Mouse (Mus musculus): Measurements from ENCODE around the gene Eml6. TPM values are rescaled to one million over a fixed set of nuclear protein-coding genes. Genes with fewer than 3 reads are reported as not detected.
"Not testable (repeated sequence)": the region's sequence is repeated elsewhere in the genome, so short reads cannot be mapped to it uniquely, and the experiment has no call there.

Eml6 gene
- total RNA-seq, 1 experiment from 2014 or later = 14.8 TPM

DNA sequence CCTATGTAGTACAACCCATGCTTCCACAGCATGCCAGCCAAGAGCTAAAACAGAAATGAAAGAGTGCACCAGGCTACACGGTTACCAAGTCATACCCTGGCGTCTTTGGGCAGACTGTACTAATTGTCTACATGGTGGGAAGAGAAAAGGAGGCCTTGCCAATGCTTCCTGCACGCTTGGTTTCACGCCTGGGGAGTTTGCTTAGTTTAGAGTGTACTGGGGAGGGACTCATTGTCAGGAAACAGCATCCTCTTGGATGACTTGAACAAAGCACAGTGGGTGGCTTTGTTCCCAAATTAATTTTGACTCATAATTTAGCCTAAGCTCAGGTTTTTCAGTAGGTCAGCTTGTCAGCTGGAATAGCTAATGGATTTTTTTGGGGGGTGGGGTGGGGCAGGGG is 260.8 kb downstream of the Eml6 start:
- no peak for ATAC-seq (replicated peaks; ENCODE audit: insufficient number of reproducible peaks, low FRiP score, low TSS enrichment, poor library complexity, severe bottlenecking)

DNA sequence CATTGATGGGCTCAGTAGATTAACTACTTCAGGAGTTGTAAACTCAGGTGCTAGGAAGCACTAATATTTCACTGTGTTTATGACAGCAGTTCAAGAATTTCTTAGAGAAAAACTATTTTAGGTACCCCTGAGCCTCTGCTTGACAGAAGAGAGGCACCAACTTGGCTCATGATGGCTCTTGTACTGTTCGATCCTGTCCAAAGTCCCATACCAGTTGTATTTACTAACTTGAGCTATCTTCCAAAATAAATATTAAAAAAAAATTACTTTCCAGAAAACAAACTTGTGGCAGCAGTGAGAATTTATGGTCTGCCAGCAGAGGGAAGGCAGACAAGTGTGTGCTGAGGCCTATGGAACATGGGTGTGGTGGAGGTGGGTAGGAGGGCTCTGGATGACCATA is 263.1 kb downstream of the Eml6 start:
- ATAC-seq (replicated peaks; ENCODE audit: insufficient number of reproducible peaks, low FRiP score, low TSS enrichment, poor library complexity, severe bottlenecking) = no peak

DNA sequence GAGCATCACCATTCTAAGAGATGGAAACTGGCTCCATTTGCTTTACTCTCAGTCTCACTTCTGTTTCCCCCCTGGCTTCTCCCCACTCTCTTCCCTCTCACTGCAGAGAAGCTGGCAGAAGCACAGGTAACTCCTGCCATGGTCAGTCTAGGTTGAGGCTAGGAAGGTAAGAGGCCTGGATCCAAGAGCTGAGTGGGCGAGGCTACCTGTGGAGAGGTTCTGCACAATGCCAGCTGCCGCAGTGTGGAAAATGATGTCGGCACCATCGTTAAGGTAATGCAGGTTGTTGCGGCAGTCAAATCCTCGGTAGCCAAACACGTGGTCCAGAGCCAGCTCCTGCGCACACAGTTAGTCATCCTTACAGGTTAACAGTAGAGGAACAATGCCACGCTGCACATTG is 264.4 kb downstream of the Eml6 start:
- ATAC-seq (replicated peaks; ENCODE audit: insufficient number of reproducible peaks, low FRiP score, low TSS enrichment, poor library complexity, severe bottlenecking) = no peak

DNA sequence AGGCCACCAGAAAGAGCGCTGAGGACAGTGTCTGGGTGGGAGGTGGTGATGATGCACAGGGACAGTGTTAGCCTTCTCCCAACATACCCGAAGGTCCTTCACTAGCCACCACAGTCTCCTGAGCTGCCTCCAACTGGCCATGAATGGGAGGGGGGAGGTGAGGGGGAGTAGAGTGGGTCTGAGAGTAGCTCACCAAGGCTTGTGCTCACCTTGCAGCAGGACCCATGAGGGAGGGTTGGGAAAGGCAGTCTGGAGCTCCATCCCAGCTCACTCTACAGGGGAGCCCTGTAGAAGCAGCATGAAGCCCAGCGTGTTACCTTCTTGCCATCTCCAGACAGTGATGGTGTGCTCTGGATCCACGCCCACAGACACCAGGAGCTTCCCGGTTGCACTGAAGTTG is 267.2 kb downstream of the Eml6 start:
- no peak for ATAC-seq (replicated peaks; ENCODE audit: insufficient number of reproducible peaks, low FRiP score, low TSS enrichment, poor library complexity, severe bottlenecking)

DNA sequence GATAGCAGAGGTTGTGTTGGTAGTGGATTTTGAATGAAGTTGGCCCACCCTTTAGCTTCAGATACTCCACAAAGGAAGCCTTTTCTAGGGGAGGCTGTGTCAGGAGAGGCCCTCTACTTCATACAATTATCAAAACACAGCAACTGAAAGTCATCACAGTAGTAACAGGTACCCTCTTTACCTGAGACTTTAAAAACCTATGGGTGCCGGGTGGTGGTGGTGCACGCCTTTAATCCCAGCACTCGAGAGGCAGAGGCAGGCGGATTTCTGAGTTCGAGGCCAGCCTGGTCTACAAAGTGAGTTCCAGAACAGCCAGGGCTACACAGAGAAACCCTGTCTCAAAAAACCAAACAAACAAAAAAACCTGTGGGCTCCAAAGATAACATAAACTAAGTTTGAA is 269.8 kb downstream of the Eml6 start:
- ATAC-seq (replicated peaks; ENCODE audit: insufficient number of reproducible peaks, low FRiP score, low TSS enrichment, poor library complexity, severe bottlenecking) = not testable (repeated sequence)

DNA sequence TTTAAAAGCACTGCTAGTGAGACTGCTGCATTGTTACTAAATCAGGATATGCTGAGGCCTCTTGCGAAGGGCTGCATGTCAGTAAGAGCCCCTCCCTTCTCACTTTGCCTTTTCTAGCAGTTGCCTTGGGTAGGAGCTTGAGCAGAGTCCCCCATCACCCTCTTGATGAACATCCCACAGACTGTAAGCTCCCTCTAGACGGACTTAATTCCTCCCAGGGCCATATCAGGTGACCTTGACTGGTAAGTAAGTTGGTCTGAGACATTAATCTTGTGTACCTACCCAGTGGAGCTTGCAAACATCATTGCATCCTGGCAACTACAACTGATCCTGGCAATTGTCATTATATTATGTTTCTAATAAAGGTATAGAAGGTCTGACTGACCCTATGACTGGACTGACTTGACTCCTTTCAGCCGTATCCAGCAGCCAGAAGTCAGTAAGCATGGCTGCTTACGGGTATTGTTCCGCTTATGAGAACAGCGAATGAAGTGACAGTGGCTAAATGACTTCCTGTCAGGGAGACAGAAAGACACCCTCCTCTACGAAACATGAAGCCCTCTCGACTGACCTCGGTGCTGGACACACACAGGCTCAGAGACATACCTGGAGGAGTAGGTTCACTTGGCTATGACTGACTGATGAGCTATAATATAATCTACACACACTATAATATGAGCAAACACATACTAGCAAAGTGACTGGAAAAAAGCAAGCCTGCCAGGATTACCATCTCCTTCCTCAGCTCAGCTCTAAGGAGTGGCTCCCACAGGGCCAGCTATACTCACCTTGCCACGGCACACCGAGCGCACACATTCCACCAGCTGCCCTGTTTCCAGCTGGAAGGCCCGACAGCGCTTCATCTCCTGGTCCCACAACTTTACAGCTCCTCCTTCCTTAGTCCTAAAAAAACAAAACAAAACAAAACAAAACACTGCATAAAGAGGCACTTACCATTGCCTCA is 273.9 kb downstream of the Eml6 start:
- ATAC-seq (replicated peaks; ENCODE audit: insufficient number of reproducible peaks, low FRiP score, low TSS enrichment, poor library complexity, severe bottlenecking) = no peak

DNA sequence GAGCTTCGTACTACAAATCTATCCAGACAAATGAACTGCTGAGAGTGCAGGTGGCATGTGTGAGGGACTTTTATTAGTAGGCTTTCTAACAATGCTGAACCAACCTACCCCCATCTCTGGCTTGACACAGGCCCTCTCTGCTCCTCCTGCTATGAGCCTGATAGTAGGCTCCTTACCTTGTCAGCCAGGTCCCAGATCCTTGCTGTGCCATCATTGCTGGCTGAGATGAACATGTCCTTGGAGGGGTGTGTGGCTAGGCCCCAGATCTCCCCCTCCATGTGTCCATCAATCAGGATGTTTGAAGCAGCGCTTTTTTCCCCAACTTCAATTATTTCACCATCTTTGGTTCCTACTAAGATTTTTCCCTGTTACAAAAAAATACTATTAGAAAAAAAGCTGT is 274.8 kb downstream of the Eml6 start:
- ATAC-seq (replicated peaks; ENCODE audit: insufficient number of reproducible peaks, low FRiP score, low TSS enrichment, poor library complexity, severe bottlenecking) = no peak

DNA sequence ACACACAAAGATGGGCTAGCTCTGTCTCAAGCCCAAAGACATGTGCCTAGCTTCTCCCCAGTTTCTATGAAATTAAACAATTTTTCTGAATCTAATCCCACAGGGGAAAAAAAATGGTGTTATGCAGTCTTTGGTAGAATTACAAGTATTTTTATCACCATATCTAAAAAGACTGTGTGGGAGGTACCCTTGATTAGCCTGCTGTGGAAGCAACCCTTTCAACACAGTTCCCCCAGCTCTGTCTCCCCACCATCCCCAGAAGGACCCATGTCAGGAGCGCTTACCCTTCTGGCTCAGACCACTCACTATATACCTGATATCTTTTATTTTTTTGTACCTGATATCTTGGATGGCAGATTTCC is 276.4 kb downstream of the Eml6 start:
- no peak for ATAC-seq (replicated peaks; ENCODE audit: insufficient number of reproducible peaks, low FRiP score, low TSS enrichment, poor library complexity, severe bottlenecking)

DNA sequence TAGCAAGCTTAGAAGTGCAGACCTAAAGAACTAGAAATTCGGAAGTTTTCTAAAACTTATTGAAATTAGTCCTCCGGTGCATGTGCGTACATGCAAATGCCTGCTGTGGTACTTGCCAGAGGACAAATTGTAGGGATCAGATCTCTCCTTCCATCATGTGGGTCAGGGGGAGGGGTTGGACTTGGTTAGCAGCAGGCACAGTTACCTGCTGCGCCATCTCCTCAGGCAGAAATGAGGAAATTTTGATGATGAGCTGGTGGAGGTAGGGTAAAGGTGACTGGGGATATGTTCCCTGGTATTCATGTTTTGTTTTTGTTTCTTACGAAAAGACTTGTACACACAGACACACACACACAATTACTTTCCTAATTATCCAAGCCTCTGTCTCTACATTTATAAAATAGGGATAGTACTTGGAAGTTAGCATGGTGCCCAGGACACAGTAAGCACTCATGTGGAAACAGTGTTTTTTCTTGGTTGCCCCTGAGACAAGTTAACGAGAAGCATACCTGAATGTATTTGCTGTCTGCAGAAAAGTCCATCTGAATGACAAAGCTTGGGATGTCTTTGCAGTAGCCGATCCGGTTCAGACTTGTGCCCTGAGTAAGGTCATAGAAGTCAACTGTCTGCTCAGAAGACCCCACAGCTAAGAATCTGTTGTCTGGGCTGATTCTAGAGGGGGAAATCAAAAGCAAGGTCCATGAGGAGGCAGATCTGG is 276.9 kb downstream of the Eml6 start:
- no peak for ATAC-seq (replicated peaks; ENCODE audit: insufficient number of reproducible peaks, low FRiP score, low TSS enrichment, poor library complexity, severe bottlenecking)

DNA sequence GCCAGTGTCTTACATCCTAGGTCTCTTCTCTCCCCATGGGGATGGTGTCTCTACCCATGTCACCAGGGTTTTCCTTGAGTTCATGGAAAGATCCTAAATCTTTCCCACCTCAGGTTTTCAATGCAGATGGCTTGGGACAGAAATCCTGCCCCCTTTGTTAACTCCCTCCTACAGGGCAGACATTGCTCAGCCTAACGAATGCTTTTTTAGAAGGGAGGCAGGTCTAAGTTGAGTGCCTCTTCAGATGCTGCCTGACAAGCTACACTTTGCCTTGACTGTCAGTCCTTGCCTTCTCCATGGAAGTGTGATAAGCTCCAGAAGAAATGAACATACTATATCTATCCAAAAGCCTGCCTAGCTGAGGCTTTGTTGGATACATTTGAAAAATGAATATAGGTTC is 278.0 kb downstream of the Eml6 start:
- ATAC-seq (replicated peaks; ENCODE audit: insufficient number of reproducible peaks, low FRiP score, low TSS enrichment, poor library complexity, severe bottlenecking) = no peak

DNA sequence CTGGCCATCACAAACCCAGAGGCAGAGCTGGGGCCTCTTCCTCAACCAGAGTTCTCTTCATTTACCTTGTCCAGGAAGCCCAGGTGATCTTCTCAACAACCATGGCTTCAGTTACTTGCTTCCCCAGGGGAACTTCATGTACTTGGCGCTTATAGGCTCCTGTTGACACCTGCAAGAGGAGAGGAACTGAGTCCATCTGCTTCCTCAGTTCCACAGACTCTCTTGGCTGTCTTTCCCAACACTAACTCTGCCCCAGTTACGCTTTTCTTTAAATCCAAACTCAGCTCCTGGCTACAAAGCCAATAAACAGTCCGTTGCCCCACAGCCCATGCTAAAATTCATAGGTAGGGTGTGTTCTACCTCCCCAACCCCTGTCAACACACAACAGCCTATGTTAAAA is 278.5 kb downstream of the Eml6 start:
- ATAC-seq (replicated peaks; ENCODE audit: insufficient number of reproducible peaks, low FRiP score, low TSS enrichment, poor library complexity, severe bottlenecking) = no peak

DNA sequence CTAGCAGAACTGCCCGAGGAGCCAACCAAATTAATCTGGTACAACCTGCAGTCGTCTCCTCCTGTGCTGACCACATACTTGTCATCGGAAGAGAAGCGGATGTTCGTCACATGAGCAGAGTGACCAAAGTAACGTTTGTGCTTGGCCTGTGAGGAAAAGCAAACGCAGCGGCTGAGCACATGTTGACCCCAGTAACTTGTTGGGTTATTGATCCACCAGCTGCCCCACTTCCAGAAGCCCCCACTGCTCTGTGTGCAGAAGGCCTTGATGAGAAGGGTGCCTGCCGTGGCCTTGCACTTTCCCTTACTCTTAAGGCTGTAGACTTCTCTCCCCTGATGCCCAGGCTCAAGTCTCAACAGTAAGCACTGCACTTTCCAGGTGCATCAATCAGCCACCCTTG is 279.6 kb downstream of the Eml6 start:
- no peak for ATAC-seq (replicated peaks; ENCODE audit: insufficient number of reproducible peaks, low FRiP score, low TSS enrichment, poor library complexity, severe bottlenecking)

DNA sequence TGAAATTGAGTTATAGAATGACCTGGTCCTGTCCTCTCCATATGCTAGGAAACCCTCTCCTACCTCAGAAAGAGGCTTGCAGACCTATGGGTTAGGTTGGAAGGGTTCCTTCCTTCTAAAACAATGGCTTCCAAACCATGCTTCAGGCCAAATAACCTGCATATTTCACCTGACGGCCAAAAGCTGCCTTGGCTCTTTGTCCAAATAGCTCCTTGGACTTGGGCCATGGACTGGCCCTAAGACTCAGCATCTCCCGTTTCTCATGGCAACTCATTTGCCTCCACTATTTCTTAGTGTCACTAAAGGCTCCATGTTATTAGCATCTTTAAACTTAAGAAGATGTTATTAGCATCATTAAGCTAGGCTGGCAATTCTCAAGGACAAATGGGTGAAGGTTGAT is 280.3 kb downstream of the Eml6 start:
- no peak for ATAC-seq (replicated peaks; ENCODE audit: insufficient number of reproducible peaks, low FRiP score, low TSS enrichment, poor library complexity, severe bottlenecking)

DNA sequence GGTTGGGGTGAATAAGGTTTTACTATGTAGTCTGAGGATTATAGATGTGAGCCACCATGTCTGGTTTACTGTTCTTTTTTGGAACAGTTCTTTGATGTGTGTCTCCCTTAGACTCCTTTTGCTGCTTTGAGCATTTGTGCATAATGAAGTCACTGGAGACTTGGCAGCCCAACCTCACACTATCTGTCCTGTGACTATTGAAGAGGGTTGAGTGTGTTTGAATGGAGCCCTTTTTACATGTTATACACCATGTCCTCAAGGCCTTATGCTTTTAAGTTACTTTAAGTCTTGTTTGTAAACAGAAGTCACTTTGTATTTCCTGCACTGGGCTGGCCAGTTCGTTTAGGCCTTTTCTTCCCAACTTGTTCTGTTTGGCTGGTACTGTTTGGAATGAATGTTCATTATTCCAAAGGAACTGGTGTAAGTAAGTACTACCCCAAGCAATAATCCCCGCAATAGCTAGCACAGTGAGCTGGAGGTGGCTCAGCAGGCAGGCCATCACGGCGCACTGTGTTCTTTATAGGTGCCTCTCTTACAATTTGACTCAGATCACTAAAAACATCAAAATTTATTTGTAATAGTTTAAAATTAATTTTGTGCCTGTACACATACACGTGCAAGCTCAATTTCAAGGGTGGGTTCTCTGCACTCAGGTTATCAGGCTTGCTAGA is 280.9 kb downstream of the Eml6 start:
- no peak for ATAC-seq (replicated peaks; ENCODE audit: insufficient number of reproducible peaks, low FRiP score, low TSS enrichment, poor library complexity, severe bottlenecking)

DNA sequence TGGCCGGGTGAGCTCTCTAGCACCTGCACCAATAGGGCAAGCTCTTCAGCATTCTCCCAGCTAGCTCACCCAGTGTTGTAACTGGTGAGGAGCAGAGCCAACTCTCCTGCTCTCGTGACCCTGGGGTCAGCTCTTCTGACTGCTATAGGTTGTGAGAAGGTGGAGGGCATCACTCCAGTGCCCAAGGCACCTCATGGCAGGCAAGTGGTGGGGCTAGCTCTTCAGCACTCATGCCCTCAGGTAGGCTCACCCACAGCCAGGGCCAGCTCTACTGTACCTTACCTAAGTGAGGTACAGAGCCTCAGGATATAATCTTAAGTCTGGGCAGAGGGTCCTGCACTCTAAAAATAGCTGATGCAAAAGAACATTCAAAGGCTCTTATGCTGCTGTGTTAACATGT is 286.1 kb downstream of the Eml6 start:
- ATAC-seq (replicated peaks; ENCODE audit: insufficient number of reproducible peaks, low FRiP score, low TSS enrichment, poor library complexity, severe bottlenecking) = no peak

DNA sequence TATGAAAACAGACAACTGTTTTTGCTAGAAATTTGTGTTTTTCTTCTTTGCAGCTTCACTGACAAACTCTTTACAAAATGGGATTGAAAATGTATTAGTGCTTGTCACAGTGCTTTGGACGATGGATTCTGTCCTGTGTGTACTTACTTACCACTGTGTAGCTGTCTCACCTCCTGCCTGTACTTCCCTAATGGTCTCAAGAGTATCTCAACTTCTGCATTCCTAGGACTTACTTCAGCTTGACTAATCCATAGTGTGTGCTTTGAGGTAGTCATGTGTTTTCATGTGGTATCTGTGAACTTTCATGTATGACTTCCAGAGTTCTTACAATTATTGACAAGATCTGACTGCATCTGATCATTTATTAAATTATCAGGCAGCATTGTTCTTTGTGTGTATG is 297.9 kb downstream of the Eml6 start:
- peak; percentile 90; the same call in 1 of the 2 replicates for ATAC-seq (replicated peaks; ENCODE audit: insufficient number of reproducible peaks, low FRiP score, low TSS enrichment, poor library complexity, severe bottlenecking)

DNA sequence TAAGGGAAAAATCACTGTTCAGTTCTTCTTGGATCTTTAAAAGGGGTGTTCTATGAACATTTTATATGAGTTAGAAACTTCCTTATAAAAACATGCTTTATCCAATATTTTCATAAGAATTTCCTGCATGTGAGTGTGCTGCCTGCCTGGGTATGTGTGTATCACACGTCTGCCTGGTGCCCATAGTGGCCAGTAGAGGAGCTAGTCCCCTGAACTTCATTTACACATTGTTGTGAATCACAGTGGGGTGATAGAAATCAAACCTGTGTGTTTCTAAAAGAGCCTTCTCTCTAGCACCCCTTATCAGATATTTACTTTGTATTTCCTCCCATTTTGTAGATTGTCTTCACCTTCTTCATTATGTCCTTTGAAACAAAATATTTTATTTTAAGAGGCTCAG is 300.2 kb downstream of the Eml6 start:
- ATAC-seq (replicated peaks; ENCODE audit: insufficient number of reproducible peaks, low FRiP score, low TSS enrichment, poor library complexity, severe bottlenecking) = no peak

DNA sequence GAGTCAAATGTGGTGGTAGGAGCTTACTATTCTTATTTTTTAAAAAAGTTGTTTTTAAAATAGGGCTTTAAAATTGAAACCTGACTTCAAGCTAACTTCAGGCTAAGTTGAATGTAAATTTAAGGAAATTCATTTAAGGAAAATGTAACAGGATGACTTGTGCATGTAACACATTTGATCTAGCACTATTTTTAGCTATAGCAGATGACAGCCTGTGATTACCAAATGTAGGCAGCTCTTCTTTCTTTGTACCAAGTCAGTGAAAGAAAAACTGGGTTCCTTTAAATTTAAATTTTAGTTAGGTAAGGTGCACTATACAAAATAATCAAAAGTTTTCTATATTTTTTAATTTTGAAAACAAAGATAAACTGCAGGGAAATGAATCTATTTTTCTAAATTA is 300.7 kb downstream of the Eml6 start:
- no peak for ATAC-seq (replicated peaks; ENCODE audit: insufficient number of reproducible peaks, low FRiP score, low TSS enrichment, poor library complexity, severe bottlenecking)

DNA sequence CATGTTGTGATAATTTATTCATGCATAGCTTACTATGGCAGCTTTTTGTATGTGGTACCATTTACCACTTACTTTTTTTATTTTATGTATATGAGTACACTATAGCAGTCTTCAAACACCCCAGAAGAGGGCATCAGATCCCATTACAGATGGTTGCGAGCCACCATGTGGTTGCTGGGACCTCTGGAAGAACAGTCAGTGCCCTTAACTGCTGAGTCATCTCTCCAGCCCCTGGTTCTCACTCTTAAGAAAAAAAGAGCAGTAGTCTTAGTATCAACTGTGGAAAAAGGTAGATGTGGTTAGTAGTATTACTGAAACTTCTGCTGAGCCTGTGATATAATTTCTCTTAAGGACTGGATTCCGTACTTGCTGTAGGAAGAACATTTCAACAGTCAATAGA is 301.6 kb downstream of the Eml6 start:
- no peak for ATAC-seq (replicated peaks; ENCODE audit: insufficient number of reproducible peaks, low FRiP score, low TSS enrichment, poor library complexity, severe bottlenecking)

DNA sequence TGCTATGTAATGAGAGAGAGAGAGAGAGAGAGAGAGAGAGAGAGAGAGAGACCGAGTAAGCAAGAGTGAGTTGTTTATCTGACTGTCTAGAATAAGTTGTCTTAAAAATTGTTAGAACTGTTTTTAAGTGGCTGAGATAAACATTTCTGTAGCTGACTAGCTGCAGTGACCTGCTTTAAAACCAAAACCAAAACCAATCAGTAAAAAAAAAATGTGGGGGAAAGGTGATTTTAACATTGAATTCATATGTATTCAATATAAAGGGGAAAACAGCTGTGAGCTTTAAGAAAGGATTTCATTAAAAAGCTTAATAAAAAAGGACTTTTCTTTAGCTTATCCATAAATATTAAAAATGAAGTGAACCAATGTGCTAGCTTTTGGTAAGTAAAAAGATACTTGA is 306.2 kb downstream of the Eml6 start:
- ATAC-seq (replicated peaks; ENCODE audit: insufficient number of reproducible peaks, low FRiP score, low TSS enrichment, poor library complexity, severe bottlenecking) = no peak

Measured in monocyte, adult 5-6 weeks (primary cell).